Mouse (Mus musculus) lung, adult 2 months (tissue): Measurements from ENCODE around the gene Lancl3. TPM values are rescaled to one million over a fixed set of nuclear protein-coding genes. Genes with fewer than 3 reads are reported as not detected.

Experiments used
- DNase-seq: peaks from one replicate; pipeline ENCODE4 v3.0.0; 2022
- H3K4me1 ChIP-seq: fragments of 200-500 bp; 2 replicates; pipeline ENCODE4 v1.6.1; 2011; ENCODE audit warnings: low read length; ENCODE audit not compliant: control insufficient read depth, insufficient read depth
- H3K4me3 ChIP-seq: fragments of 200-500 bp; replicated peaks from 2 replicates; pipeline ENCODE3; 2011; ENCODE audit warnings: low read depth, mild to moderate bottlenecking, control low read depth, low read length; ENCODE audit errors: extremely low read depth
- CTCF ChIP-seq: fragments of 200-500 bp; IDR thresholded peaks from 2 replicates; pipeline ENCODE4 v1.5.1; 2011; ENCODE audit warnings: mild to moderate bottlenecking, low read length, control low read depth; ENCODE audit not compliant: insufficient read depth
- POLR2A ChIP-seq: fragments of 200-500 bp; IDR thresholded peaks from 2 replicates; pipeline ENCODE4 v1.6.1; 2011; ENCODE audit warnings: low read depth, mild to moderate bottlenecking, control low read depth, low read length, borderline replicate concordance; ENCODE audit errors: extremely low read depth
- WGBS: fragments of 180-500 bp; shearing (Covaris S2); methylation state at CpG from one replicate; pipeline ENCODE4 v1.1.7; 2018; 5-methylcytosine and 5-hydroxymethylcytosine counted together
- polyA plus RNA-seq: library from polyadenylated mRNA; depleted of rRNA; stranded (reverse); fragments of >200 nt; gene quantifications from 2 replicates; pipeline ENCODE4 v1.2.3, GENCODE M21; 2012; rRNA removed

Lancl3 gene
- 0.27 and 0.28 TPM in 2 replicates for polyA plus RNA-seq

GRCm38 (mm10) chrX:9199761-9200371 is at the start of gene Lancl3:
Gene Lancl3, plus strand, starts transcription at chrX:9199902.
- WGBS, result 23% methylated on average over 49 of the region's 49 CpGs
- H3K4me3 ChIP-seq, result peak within 1 kb of the TSS; percentile 54
- H3K4me1 ChIP-seq, result peaks cover 3% of the 10 kb centered on the region; the same call in 1 of the 2 replicates
- TF ChIP-seq CTCF (no peak), POLR2A (no peak)
- peak; percentile 10 for DNase-seq

GRCm38 (mm10) chrX:9179011-9179410 is 20.7 kb upstream of the Lancl3 start:
- Histone ChIP-seq H3K4me3 (no peak overlapping the region), H3K4me1 (no peaks in the 10 kb centered on the region)
- no peak for DNase-seq
- WGBS, result 59% methylated on average over 2 of the region's 2 CpGs
- TF ChIP-seq POLR2A (no peak), CTCF (no peak)

GRCm38 (mm10) chrX:9181570-9181969 is 18.1 kb upstream of the Lancl3 start:
- no peak overlapping the region for H3K4me3 ChIP-seq
- 61% methylated on average over 5 of the region's 5 CpGs for WGBS
- no peak for DNase-seq
- H3K4me1 ChIP-seq, result no peaks in the 10 kb centered on the region
- TF ChIP-seq CTCF (no peak), POLR2A (no peak)

GRCm38 (mm10) chrX:9200380-9200917 is 747 bp downstream of the Lancl3 start:
- whole genome bisulfite sequencing, result 33% methylated on average over 70 of the region's 72 CpGs
- TF ChIP-seq CTCF (no peak), POLR2A (no peak)
- peak overlapping the region; percentile 42 for H3K4me3 ChIP-seq
- H3K4me1 ChIP-seq, result peaks cover 3% of the 10 kb centered on the region; the same call in 1 of the 2 replicates
- peak; percentile 4 for DNase-seq

GRCm38 (mm10) chrX:9201954-9202353 is 2.3 kb downstream of the Lancl3 start:
- DNase-seq, result no peak
- Histone ChIP-seq H3K4me3 (no peak overlapping the region), H3K4me1 (peaks cover 3% of the 10 kb centered on the region; the same call in 1 of the 2 replicates)
- TF ChIP-seq CTCF, result no peak
- TF ChIP-seq POLR2A, result no peak
- WGBS, result 53% methylated on average over 2 of the region's 2 CpGs

GRCm38 (mm10) chrX:9202781-9203405 is 3.2 kb downstream of the Lancl3 start:
- DNase-seq, result no peak
- Histone ChIP-seq H3K4me3 (no peak overlapping the region), H3K4me1 (peaks cover 3% of the 10 kb centered on the region; the same call in 1 of the 2 replicates)
- 50% methylated on average over 7 of the region's 7 CpGs for WGBS
- no peak for TF ChIP-seq CTCF
- TF ChIP-seq POLR2A, result no peak

- Histone ChIP-seq H3K4me3 (no peak overlapping the region), H3K4me1 (no peaks in the 10 kb centered on the region)
- no peak for DNase-seq
- WGBS, result 60% methylated on average over 2 of the region's 2 CpGs
- no peak for TF ChIP-seq CTCF
- no peak for TF ChIP-seq POLR2A
Observed at GRCm38 (mm10) chrX:9205121-9205520, 5.4 kb downstream of the Lancl3 start.

GRCm38 (mm10) chrX:9216244-9216643 is 16.5 kb downstream of the Lancl3 start:
- Histone ChIP-seq H3K4me3 (no peak overlapping the region), H3K4me1 (no peaks in the 10 kb centered on the region)
- peak; percentile 6 for DNase-seq
- TF ChIP-seq POLR2A (no peak), CTCF (0 out of 2 replicates have a peak, but pooled peaks have one; percentile 11)
- 80% methylated on average over 2 of the region's 2 CpGs for WGBS

GRCm38 (mm10) chrX:9219570-9219969 is 19.9 kb downstream of the Lancl3 start:
- DNase-seq, result no peak
- no peak overlapping the region for H3K4me3 ChIP-seq
- WGBS, result 80% methylated on average over 3 of the region's 3 CpGs
- no peaks in the 10 kb centered on the region for H3K4me1 ChIP-seq
- no peak for TF ChIP-seq POLR2A
